Mouse (Mus musculus) midbrain, postnatal 0 days (tissue): ENCODE results near the gene Cast. TPM values are rescaled to one million over a fixed set of nuclear protein-coding genes. Genes with fewer than 3 reads are reported as not detected.

Source experiments
- ATAC-seq: fragments of 200-750 bp; cut with Nextera tagmentation; 2 replicates; pipeline ENCODE4 v1.8.0; 2017; ENCODE audit warnings: moderate number of reproducible peaks, mild to moderate bottlenecking, moderate TSS enrichment, moderate library complexity; ENCODE audit not compliant: low FRiP score
- DNase-seq: peaks from one replicate; pipeline ENCODE4 v3.0.0-alpha.2; 2015; ENCODE audit warnings: low spot score
- H3K27ac ChIP-seq: fragments of 300-500 bp; sonication (generic); 2 replicates; pipeline ENCODE4 v1.5.1; 2014; ENCODE audit warnings: low read depth, mild to moderate bottlenecking, low read length, mixed read lengths
- H3K27me3 ChIP-seq: fragments of 300-500 bp; sonication (generic); 2 replicates; pipeline ENCODE4 v1.6.1; 2014; ENCODE audit warnings: low read length, control low read depth, mixed read lengths; ENCODE audit not compliant: insufficient read depth
- H3K36me3 ChIP-seq: fragments of 300-500 bp; sonication (generic); 2 replicates; pipeline ENCODE4 v1.6.1; 2014; ENCODE audit warnings: low read length, control low read depth, mixed read lengths; ENCODE audit not compliant: insufficient read depth
- H3K4me1 ChIP-seq: fragments of 300-500 bp; sonication (generic); 2 replicates; pipeline ENCODE4 v1.6.1; 2014; ENCODE audit warnings: mild to moderate bottlenecking, control low read depth, antibody characterized with exemption, low read length, mixed read lengths; ENCODE audit not compliant: insufficient read depth
- H3K4me2 ChIP-seq: fragments of 300-500 bp; sonication (generic); 2 replicates; pipeline ENCODE4 v1.6.1; 2014; ENCODE audit warnings: low read depth, mild to moderate bottlenecking, low read length, mixed read lengths; ENCODE audit not compliant: poor library complexity, severe bottlenecking
- H3K4me3 ChIP-seq: fragments of 300-500 bp; sonication (generic); 2 replicates; pipeline ENCODE4 v1.5.1; 2014; ENCODE audit warnings: low read depth, mild to moderate bottlenecking, low read length, moderate library complexity
- H3K9ac ChIP-seq: fragments of 300-500 bp; sonication (generic); replicated peaks from 2 replicates; pipeline ENCODE4 v1.6.1; 2014; ENCODE audit warnings: mild to moderate bottlenecking, low read length, moderate library complexity, mixed read lengths; ENCODE audit not compliant: poor library complexity, severe bottlenecking
- H3K9me3 ChIP-seq: fragments of 300-500 bp; sonication (generic); 2 replicates; pipeline ENCODE4 v1.6.1; 2016; ENCODE audit warnings: low read length, control low read depth
- CTCF ChIP-seq: IDR thresholded peaks from 2 replicates; pipeline ENCODE4 v1.5.1; 2016; ENCODE audit warnings: antibody characterized with exemption, mild to moderate bottlenecking
- WGBS: fragments of 180-500 bp; shearing (Covaris S2); extraction: QIAGEN DNeasy Blood & Tissue Kit; methylation state at CpG from one replicate; pipeline ENCODE4 v1.1.7; 2014; 5-methylcytosine and 5-hydroxymethylcytosine counted together
- polyA plus RNA-seq: library from polyadenylated mRNA; unstranded; fragments of >200 nt; fragmentation: Nextera tagmentation; extraction: Ambion mirVana; gene quantifications from 2 replicates; pipeline ENCODE4 v1.2.1, GENCODE M21; 2015
- total RNA-seq: library from RNA; depleted of rRNA; stranded (reverse); fragments of >200 nt; gene quantifications from 2 replicates; pipeline ENCODE4 v1.2.3, GENCODE M21; 2014; rRNA removed

Cast gene
- total and polyA plus RNA-seq, 2 experiments from 2014 or later = 5.0 to 5.5 TPM

DNA sequence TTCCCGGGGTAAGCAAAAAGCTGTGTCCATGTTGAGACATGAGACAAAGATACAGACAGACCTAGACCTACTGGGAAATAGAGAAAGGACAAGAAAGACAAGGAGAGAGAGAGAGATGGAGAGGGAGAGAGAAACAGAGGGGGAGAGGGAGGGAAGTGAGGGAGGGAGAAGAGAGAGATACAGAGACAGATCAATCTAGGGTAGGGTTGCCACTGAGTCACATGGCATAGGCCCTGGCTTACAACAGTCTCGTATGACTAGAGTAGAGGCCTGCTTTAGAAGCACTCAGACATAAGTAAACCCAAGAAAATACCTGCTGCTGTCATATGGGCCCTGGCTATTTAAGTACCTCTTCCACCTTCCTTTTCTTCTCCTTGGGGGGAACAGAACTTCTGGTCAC lies 72.2 kb downstream of the Cast start:
- H3K27ac ChIP-seq = no peak overlapping the region
- H3K4me1 ChIP-seq = no peaks in the 10 kb centered on the region
- WGBS = 92% methylated on average over 2 of the region's 2 CpGs
- no peak overlapping the region for H3K4me3 ChIP-seq
- DNase-seq = no peak
- H3K36me3 ChIP-seq = no peaks in the 10 kb centered on the region
- H3K4me2 ChIP-seq = no peak overlapping the region
- TF ChIP-seq CTCF = no peak
- no peak for ATAC-seq
- H3K9ac ChIP-seq = no peak overlapping the region
- H3K27me3 ChIP-seq = no peaks in the 10 kb centered on the region
- H3K9me3 ChIP-seq = no peaks in the 10 kb centered on the region

DNA sequence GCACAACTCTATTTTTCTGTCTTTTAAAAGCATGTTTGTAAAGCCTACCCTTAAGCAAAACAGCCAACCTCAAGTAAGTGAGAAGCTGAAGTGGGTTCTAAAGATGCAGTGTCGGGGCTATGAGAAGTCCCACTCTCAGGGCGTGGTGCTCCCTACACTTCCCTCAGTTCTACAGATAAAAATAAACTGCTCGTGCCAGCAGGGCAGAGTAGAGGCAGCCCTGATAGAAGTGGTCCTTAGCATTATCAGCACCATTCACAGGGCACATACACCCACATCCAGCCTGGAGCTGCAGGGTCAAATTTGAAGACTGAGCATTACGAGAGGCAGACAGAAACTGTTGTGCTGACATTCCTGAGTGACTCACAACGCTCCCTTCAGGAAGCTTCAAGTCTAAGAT lies 72.8 kb downstream of the Cast start:
- Histone ChIP-seq H3K9me3 (no peaks in the 10 kb centered on the region), H3K4me2 (no peak overlapping the region), H3K27me3 (no peaks in the 10 kb centered on the region), H3K27ac (no peak overlapping the region), H3K9ac (no peak overlapping the region), H3K36me3 (no peaks in the 10 kb centered on the region), H3K4me3 (no peak overlapping the region), H3K4me1 (no peaks in the 10 kb centered on the region)
- ATAC-seq (no peak), DNase-seq (no peak)
- no peak for TF ChIP-seq CTCF
- 90% methylated on average over 5 of the region's 5 CpGs for WGBS

DNA sequence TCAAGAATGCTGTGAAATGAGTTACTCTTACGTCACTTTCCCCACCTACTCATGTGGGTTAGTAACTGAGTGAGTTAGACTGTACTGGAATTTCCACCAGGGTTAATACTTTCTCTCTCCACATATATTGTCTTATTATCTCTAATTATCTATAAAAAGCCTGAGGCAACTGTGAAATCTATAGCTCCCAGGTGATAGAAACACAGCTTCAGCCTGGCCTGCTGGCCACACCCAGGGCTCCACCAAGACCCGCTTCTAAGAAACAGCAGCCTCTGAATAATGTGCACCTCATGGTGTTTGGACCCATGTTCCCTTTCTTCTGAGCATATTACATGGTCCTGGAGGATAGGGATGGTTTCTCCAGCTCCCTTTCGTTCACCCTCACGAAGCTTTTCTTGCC lies 74.9 kb downstream of the Cast start:
- H3K4me3 ChIP-seq = no peak overlapping the region
- no peaks in the 10 kb centered on the region for H3K4me1 ChIP-seq
- H3K4me2 ChIP-seq = no peak overlapping the region
- H3K9me3 ChIP-seq = no peaks in the 10 kb centered on the region
- H3K9ac ChIP-seq = no peak overlapping the region
- ATAC-seq (no peak), DNase-seq (no peak)
- 92% methylated on average over 4 of the region's 4 CpGs for WGBS
- H3K36me3 ChIP-seq = no peaks in the 10 kb centered on the region
- TF ChIP-seq CTCF = no peak
- no peak overlapping the region for H3K27ac ChIP-seq
- no peaks in the 10 kb centered on the region for H3K27me3 ChIP-seq

DNA sequence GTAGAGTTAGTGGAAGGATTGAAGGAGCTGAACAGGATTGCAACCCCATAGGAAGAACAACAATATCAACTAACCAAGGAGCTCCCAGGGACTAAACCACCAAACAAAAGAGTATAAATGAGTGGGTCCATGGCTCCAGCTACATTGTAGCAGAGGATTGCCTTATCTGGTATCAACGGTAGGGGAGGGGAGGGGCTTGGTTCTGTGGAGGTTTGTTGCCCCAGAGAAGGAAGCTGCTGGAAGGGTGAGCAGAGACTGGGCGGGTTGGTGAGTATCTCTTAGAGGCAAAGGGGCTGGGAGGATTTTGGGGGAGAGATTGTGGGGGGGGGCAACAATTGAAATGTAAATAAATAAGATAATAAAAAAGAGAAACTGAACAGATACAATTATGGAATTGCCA lies 89.6 kb downstream of the Cast start:
- H3K9ac ChIP-seq = no peak overlapping the region
- no peaks in the 10 kb centered on the region for H3K27me3 ChIP-seq
- no peak overlapping the region for H3K4me3 ChIP-seq
- H3K36me3 ChIP-seq = no peaks in the 10 kb centered on the region
- H3K9me3 ChIP-seq = no peaks in the 10 kb centered on the region
- no peak overlapping the region for H3K4me2 ChIP-seq
- no peaks in the 10 kb centered on the region for H3K4me1 ChIP-seq
- WGBS = 82% methylated on average over 2 of the region's 2 CpGs
- H3K27ac ChIP-seq = no peak overlapping the region
- no peak for TF ChIP-seq CTCF
- DNase-seq (no peak), ATAC-seq (no peak)

DNA sequence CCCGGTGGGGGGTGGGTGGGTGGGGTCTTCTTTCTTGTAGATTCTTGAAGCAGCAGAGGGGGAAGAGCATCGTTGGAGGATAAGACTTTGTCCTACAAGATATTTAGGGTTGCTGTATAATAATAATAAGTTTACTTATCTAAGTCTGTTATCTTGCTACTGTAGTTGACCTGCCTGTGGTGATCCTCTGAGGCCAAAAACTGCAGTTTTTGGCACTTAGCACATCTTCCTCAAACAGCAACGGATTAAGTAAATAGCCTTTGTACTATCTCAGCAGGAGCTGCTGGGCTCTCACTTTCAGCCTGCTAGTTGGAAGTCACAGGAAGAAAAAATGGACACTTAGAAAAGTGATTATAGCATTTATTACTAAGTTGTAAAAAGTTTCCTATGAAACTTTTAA lies 112.4 kb downstream of the Cast start:
- Histone ChIP-seq H3K4me2 (no peak overlapping the region), H3K27me3 (no peaks in the 10 kb centered on the region), H3K4me1 (no peaks in the 10 kb centered on the region), H3K9me3 (no peaks in the 10 kb centered on the region), H3K36me3 (no peaks in the 10 kb centered on the region), H3K9ac (no peak overlapping the region), H3K27ac (no peak overlapping the region), H3K4me3 (no peak overlapping the region)
- 50% methylated on average over 3 of the region's 3 CpGs for WGBS
- no peak for TF ChIP-seq CTCF
- no peak for DNase-seq
- no peak for ATAC-seq

DNA sequence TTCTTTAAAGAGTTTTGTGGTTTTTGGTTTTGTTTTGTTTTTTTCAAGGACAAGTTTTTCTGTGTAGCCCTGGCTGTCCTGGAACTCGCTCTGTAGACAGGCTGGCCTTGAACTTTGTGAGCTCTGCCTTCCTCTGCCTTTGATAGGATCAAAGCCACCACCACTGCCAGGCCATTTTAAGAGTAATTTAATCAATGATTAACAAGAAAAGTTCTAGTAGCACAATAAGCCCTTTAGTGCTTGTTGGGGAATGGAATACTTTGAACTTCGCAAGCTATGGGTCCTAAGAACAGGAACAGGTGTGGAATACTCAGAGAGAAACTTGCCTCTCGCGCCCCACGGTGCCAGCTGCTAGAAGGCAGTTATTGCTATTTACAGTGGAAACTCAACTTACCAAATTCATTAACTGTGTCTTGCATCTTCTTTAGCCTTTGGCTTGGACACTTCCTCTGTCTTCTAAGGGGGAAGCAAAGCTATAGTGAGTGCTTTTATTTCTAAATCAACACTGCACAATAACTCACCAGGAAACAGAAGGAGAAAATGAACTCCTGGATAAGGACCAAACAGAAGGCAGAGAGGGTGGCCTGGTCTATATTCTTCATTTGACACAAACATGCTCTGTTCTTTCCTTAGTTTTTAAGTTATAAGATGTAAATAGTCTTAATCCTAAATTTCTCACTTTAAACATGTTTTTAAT lies 113.0 kb downstream of the Cast start:
- ATAC-seq (no peak), DNase-seq (no peak)
- no peaks in the 10 kb centered on the region for H3K4me1 ChIP-seq
- no peaks in the 10 kb centered on the region for H3K27me3 ChIP-seq
- H3K4me2 ChIP-seq = no peak overlapping the region
- H3K27ac ChIP-seq = no peak overlapping the region
- H3K4me3 ChIP-seq = no peak overlapping the region
- no peak for TF ChIP-seq CTCF
- WGBS = 90% methylated on average over 5 of the region's 5 CpGs
- no peaks in the 10 kb centered on the region for H3K9me3 ChIP-seq
- H3K9ac ChIP-seq = no peak overlapping the region
- H3K36me3 ChIP-seq = no peaks in the 10 kb centered on the region

Other genes with a start within 250 kb of the Cast start
- 5.8 and 7.6 TPM in 2 replicates for gene Erap1, start 169.2 kb downstream of the Cast start, total RNA-seq
- 6.6 and 7.4 TPM in 2 replicates for gene Erap1, start 169.2 kb downstream of the Cast start, polyA plus RNA-seq